Mouse (Mus musculus): ENCODE data around the gene Hmgb1.

Hmgb1 gene

GRCm38 (mm10) chr5:149109220-149109619 lies 75.1 kb downstream of the Hmgb1 start:
- intact Hi-C loops (cut with DNase I) = loop anchor here (10.0 kb wide), 1 partner anchor 66 kb away; no protein-coding TSS in a partner anchor

- intact Hi-C loops (cut with DNase I) = loop anchor here (10.0 kb wide), 1 partner anchor 67 kb away; no protein-coding TSS in a partner anchor
Measured at GRCm38 (mm10) chr5:149108178-149108577, 76.1 kb downstream of the Hmgb1 start.

- intact Hi-C loops (cut with DNase I) = loop anchor here (10.0 kb wide), 1 partner anchor 67 kb away; no protein-coding TSS in a partner anchor
Measured at GRCm38 (mm10) chr5:149107566-149107965, 76.7 kb downstream of the Hmgb1 start.

- intact Hi-C loops (cut with DNase I) = loop anchor here (10.0 kb wide), 1 partner anchor 71 kb away; no protein-coding TSS in a partner anchor
Measured at GRCm38 (mm10) chr5:149104096-149104725, 80.1 kb downstream of the Hmgb1 start.

GRCm38 (mm10) chr5:149101869-149102268 lies 82.4 kb downstream of the Hmgb1 start:
- intact Hi-C loops (cut with DNase I) = loop anchor here (10.0 kb wide), 1 partner anchor 73 kb away; no protein-coding TSS in a partner anchor

GRCm38 (mm10) chr5:149100091-149100490 lies 84.2 kb downstream of the Hmgb1 start:
- intact Hi-C loops (cut with DNase I) = loop anchor here (10.0 kb wide), 1 partner anchor 75 kb away; no protein-coding TSS in a partner anchor

- intact Hi-C loops (cut with DNase I) = no loop called here
Measured at GRCm38 (mm10) chr5:149099009-149099408, 85.3 kb downstream of the Hmgb1 start.

GRCm38 (mm10) chr5:149097841-149098240 lies 86.4 kb downstream of the Hmgb1 start:
- intact Hi-C loops (cut with DNase I) = no loop called here

GRCm38 (mm10) chr5:149096284-149096683 lies 88.0 kb downstream of the Hmgb1 start:
- intact Hi-C loops (cut with DNase I) = no loop called here

GRCm38 (mm10) chr5:149092926-149093325 lies 91.4 kb downstream of the Hmgb1 start:
- intact Hi-C loops (cut with DNase I) = no loop called here

GRCm38 (mm10) chr5:149092526-149092925 lies 91.8 kb downstream of the Hmgb1 start:
- intact Hi-C loops (cut with DNase I) = no loop called here

GRCm38 (mm10) chr5:149091256-149091655 lies 93.0 kb downstream of the Hmgb1 start:
- intact Hi-C loops (cut with DNase I) = no loop called here

GRCm38 (mm10) chr5:149089860-149090259 lies 94.4 kb downstream of the Hmgb1 start:
- intact Hi-C loops (cut with DNase I) = no loop called here

- intact Hi-C loops (cut with DNase I) = no loop called here
Measured at GRCm38 (mm10) chr5:149089456-149089855, 94.8 kb downstream of the Hmgb1 start.

- intact Hi-C loops (cut with DNase I) = no loop called here
Measured at GRCm38 (mm10) chr5:149088891-149089290, 95.4 kb downstream of the Hmgb1 start.

- intact Hi-C loops (cut with DNase I) = no loop called here
Measured at GRCm38 (mm10) chr5:149088149-149088548, 96.1 kb downstream of the Hmgb1 start.

- intact Hi-C loops (cut with DNase I) = no loop called here
Measured at GRCm38 (mm10) chr5:149086382-149087244, 97.7 kb downstream of the Hmgb1 start.

GRCm38 (mm10) chr5:149080466-149080865 lies 103.8 kb downstream of the Hmgb1 start:
- intact Hi-C loops (cut with DNase I) = no loop called here

- intact Hi-C loops (cut with DNase I) = no loop called here
Measured at GRCm38 (mm10) chr5:149079758-149080150, 104.5 kb downstream of the Hmgb1 start.

GRCm38 (mm10) chr5:149079018-149079757 lies 105.1 kb downstream of the Hmgb1 start:
- intact Hi-C loops (cut with DNase I) = no loop called here

GRCm38 (mm10) chr5:149077136-149077535 lies 107.2 kb downstream of the Hmgb1 start:
- intact Hi-C loops (cut with DNase I) = no loop called here
